Mouse (Mus musculus): ENCODE results near the gene Galr3. TPM values are rescaled to one million over a fixed set of nuclear protein-coding genes. Genes with fewer than 3 reads are reported as not detected.

The Galr3 gene
- polyA plus RNA-seq, 1 experiment from 2014 or later, result 0.34 TPM

GRCm38 (mm10) chr15:79075658-79076365, 34.1 kb downstream of the Galr3 start:
- 26% methylated on average over 15 of the region's 15 CpGs for WGBS

GRCm38 (mm10) chr15:79079567-79079966, 37.9 kb downstream of the Galr3 start:
- 95% methylated on average over 7 of the region's 7 CpGs for WGBS
- DNase-seq (ENCODE audit: low spot score), result no peak
- Histone ChIP-seq H3K27me3 (ENCODE audit: control insufficient read depth, insufficient read depth, low read length) (no peaks in the 10 kb centered on the region), H3K4me3 (ENCODE audit: low read depth, low read length) (no peak overlapping the region), H3K4me1 (replicated peaks; ENCODE audit: control insufficient read depth, insufficient read depth) (no peaks in the 10 kb centered on the region), H3K4me2 (replicated peaks; ENCODE audit: low read depth) (no peak overlapping the region), H3K36me3 (ENCODE audit: control insufficient read depth, insufficient read depth, low read length) (peaks cover 43% of the 10 kb centered on the region), H3K27ac (replicated peaks) (no peak overlapping the region), H3K9ac (ENCODE audit: low read length) (no peak overlapping the region), H3K9me3 (ENCODE audit: control insufficient read depth, low read length) (no peaks in the 10 kb centered on the region)
- no peak for ATAC-seq (ENCODE audit: low FRiP score, low TSS enrichment)
- TF ChIP-seq CTCF (IDR thresholded peaks at IDR 0.05; ENCODE audit: low read depth) (no peak), EP300 (optimal IDR thresholded peaks at IDR 0.05) (no peak)

More at GRCm38 (mm10) chr15:79075658-79076365, 34.1 kb downstream of the Galr3 start:
- Histone ChIP-seq H3K4me3 (ENCODE audit: low read depth, low read length) (peak overlapping the region; percentile 89), H3K27ac (replicated peaks) (peak overlapping the region; percentile 83), H3K27me3 (ENCODE audit: control insufficient read depth, insufficient read depth, low read length) (no peaks in the 10 kb centered on the region), H3K36me3 (ENCODE audit: control insufficient read depth, insufficient read depth, low read length) (peaks cover 15% of the 10 kb centered on the region), H3K9me3 (ENCODE audit: control insufficient read depth, low read length) (no peaks in the 10 kb centered on the region), H3K4me1 (replicated peaks; ENCODE audit: control insufficient read depth, insufficient read depth) (no peaks in the 10 kb centered on the region), H3K4me2 (replicated peaks; ENCODE audit: low read depth) (peak overlapping the region; percentile 75), H3K9ac (ENCODE audit: low read length) (peak overlapping the region; percentile 84)
- ATAC-seq (ENCODE audit: low FRiP score, low TSS enrichment), result no peak
- no peak for DNase-seq (ENCODE audit: low spot score)
- no peak for TF ChIP-seq CTCF (IDR thresholded peaks at IDR 0.05; ENCODE audit: low read depth)
- TF ChIP-seq EP300 (optimal IDR thresholded peaks at IDR 0.05), result no peak

DNA sequence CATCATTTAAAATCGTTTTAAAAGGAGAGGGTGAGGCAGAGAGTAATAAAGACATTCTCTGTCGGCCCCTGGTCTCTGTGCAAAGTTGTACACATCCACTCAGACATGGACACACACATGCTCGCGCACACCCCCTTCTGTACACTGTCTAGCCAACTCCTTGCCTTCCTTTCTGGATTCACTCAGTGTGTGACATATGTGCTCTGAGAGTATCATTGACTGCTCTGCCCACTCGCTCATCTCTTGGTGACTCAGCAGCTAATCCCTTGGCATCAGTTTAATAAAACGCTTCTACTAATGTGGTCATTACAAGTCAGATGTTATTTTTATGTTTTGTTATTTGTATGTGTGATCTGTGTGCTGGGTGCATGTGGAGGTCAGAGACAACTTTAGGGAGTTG, 50.6 kb downstream of the Galr3 start:
- WGBS, result 57% methylated on average over 6 of the region's 6 CpGs
- ATAC-seq (ENCODE audit: low FRiP score, low TSS enrichment), result no peak
- H3K4me3 ChIP-seq (ENCODE audit: low read depth, low read length), result no peak overlapping the region
- TF ChIP-seq CTCF (IDR thresholded peaks at IDR 0.05; ENCODE audit: low read depth), result no peak
- TF ChIP-seq EP300 (optimal IDR thresholded peaks at IDR 0.05), result no peak
- H3K4me2 ChIP-seq (replicated peaks; ENCODE audit: low read depth), result no peak overlapping the region
- no peaks in the 10 kb centered on the region for H3K27me3 ChIP-seq (ENCODE audit: control insufficient read depth, insufficient read depth, low read length)
- no peak overlapping the region for H3K9ac ChIP-seq (ENCODE audit: low read length)
- H3K9me3 ChIP-seq (ENCODE audit: control insufficient read depth, low read length), result no peaks in the 10 kb centered on the region
- peaks cover 5% of the 10 kb centered on the region for H3K4me1 ChIP-seq (replicated peaks; ENCODE audit: control insufficient read depth, insufficient read depth)
- no peak for DNase-seq (ENCODE audit: low spot score)
- H3K27ac ChIP-seq (replicated peaks), result peak overlapping the region; percentile 35; the same call in 1 of the 2 replicates
- H3K36me3 ChIP-seq (ENCODE audit: control insufficient read depth, insufficient read depth, low read length), result peaks cover 8% of the 10 kb centered on the region; the same call in 1 of the 2 replicates

Small RNAs within 50 kb of the gene (microRNA-seq; reads per million reads assigned to microRNA genes)
- 1.6 reads per million for gene Mir6956

Other genes with a start within 250 kb of the Galr3 start
- gene Card10, start 238.8 kb upstream of the Galr3 start, polyA plus RNA-seq (2015; fragmentation: Nextera tagmentation; extraction: Ambion mirVana), result 2.4 and 2.8 TPM in 2 replicates
- 37.7 and 45.4 TPM in 2 replicates for gene Cdc42ep1, start 199.3 kb upstream of the Galr3 start, polyA plus RNA-seq (2015; fragmentation: Nextera tagmentation; extraction: Ambion mirVana)
- 39.4 and 39.5 TPM in 2 replicates for gene Lgals2, start 186.4 kb upstream of the Galr3 start, polyA plus RNA-seq (2015; fragmentation: Nextera tagmentation; extraction: Ambion mirVana)
- 35.6 and 39.3 TPM in 2 replicates for gene Gga1, start 164.7 kb upstream of the Galr3 start, polyA plus RNA-seq (2015; fragmentation: Nextera tagmentation; extraction: Ambion mirVana)
- gene Gm49510, start 142.2 kb upstream of the Galr3 start, polyA plus RNA-seq (2015; fragmentation: Nextera tagmentation; extraction: Ambion mirVana), result 0.27 and 0.28 TPM in 2 replicates
- 22.7 and 27.4 TPM in 2 replicates for gene Sh3bp1, start 142.1 kb upstream of the Galr3 start, polyA plus RNA-seq (2015; fragmentation: Nextera tagmentation; extraction: Ambion mirVana)
- 4.1 and 4.3 TPM in 2 replicates for gene Pdxp, start 128.0 kb upstream of the Galr3 start, polyA plus RNA-seq (2015; fragmentation: Nextera tagmentation; extraction: Ambion mirVana)
- 1,326 and 1,632 TPM in 2 replicates for gene Lgals1, start 115.2 kb upstream of the Galr3 start, polyA plus RNA-seq (2015; fragmentation: Nextera tagmentation; extraction: Ambion mirVana)
- gene Nol12, start 107.0 kb upstream of the Galr3 start, polyA plus RNA-seq (2015; fragmentation: Nextera tagmentation; extraction: Ambion mirVana), result 32.3 and 36.4 TPM in 2 replicates
- 22.4 and 30.6 TPM in 2 replicates for gene Triobp, start 94.2 kb upstream of the Galr3 start, polyA plus RNA-seq (2015; fragmentation: Nextera tagmentation; extraction: Ambion mirVana)
- 285 and 309 TPM in 2 replicates for gene H1f0, start 13.4 kb upstream of the Galr3 start, polyA plus RNA-seq (2015; fragmentation: Nextera tagmentation; extraction: Ambion mirVana)
- 27.1 and 28.0 TPM in 2 replicates for gene Ankrd54, start 21.0 kb downstream of the Galr3 start, polyA plus RNA-seq (2015; fragmentation: Nextera tagmentation; extraction: Ambion mirVana)
- 132 and 135 TPM in 2 replicates for gene Eif3l, start 33.3 kb downstream of the Galr3 start, polyA plus RNA-seq (2015; fragmentation: Nextera tagmentation; extraction: Ambion mirVana)
- 7.0 and 7.8 TPM in 2 replicates for gene Micall1, start 67.0 kb downstream of the Galr3 start, polyA plus RNA-seq (2015; fragmentation: Nextera tagmentation; extraction: Ambion mirVana)
- gene Polr2f, start 99.1 kb downstream of the Galr3 start, polyA plus RNA-seq (2015; fragmentation: Nextera tagmentation; extraction: Ambion mirVana), result 308 and 320 TPM in 2 replicates
- gene 1700088E04Rik, start 99.4 kb downstream of the Galr3 start, polyA plus RNA-seq (2015; fragmentation: Nextera tagmentation; extraction: Ambion mirVana), result 6.4 and 7.9 TPM in 2 replicates
- gene Sox10, start 123.4 kb downstream of the Galr3 start, polyA plus RNA-seq (2015; fragmentation: Nextera tagmentation; extraction: Ambion mirVana), result 3.6 and 3.9 TPM in 2 replicates
- gene Pick1, start 187.3 kb downstream of the Galr3 start, polyA plus RNA-seq (2015; fragmentation: Nextera tagmentation; extraction: Ambion mirVana), result 25.7 and 26.7 TPM in 2 replicates
- gene Gm49486, start 187.5 kb downstream of the Galr3 start, polyA plus RNA-seq (2015; fragmentation: Nextera tagmentation; extraction: Ambion mirVana), result 0.23 and 0.27 TPM in 2 replicates
- gene Slc16a8, start 212.9 kb downstream of the Galr3 start, polyA plus RNA-seq (2015; fragmentation: Nextera tagmentation; extraction: Ambion mirVana), result 0.10 and 0.12 TPM in 2 replicates
- gene Baiap2l2, start 243.7 kb downstream of the Galr3 start, polyA plus RNA-seq (2015; fragmentation: Nextera tagmentation; extraction: Ambion mirVana), result 4.1 and 4.9 TPM in 2 replicates

Data from stomach, postnatal 0 days (tissue).